Mouse (Mus musculus): ENCODE measurements at regions not wholly inside any gene's neighbourhood (a gene's known extent, or its start where the extent isn't known, plus 50 kb on each side); places are given as distances from the start of the nearest gene placed in this dataset.
"Not testable (repeated sequence)": the region's sequence is repeated elsewhere in the genome, so short reads cannot be mapped to it uniquely, and the experiment has no call there.

DNA sequence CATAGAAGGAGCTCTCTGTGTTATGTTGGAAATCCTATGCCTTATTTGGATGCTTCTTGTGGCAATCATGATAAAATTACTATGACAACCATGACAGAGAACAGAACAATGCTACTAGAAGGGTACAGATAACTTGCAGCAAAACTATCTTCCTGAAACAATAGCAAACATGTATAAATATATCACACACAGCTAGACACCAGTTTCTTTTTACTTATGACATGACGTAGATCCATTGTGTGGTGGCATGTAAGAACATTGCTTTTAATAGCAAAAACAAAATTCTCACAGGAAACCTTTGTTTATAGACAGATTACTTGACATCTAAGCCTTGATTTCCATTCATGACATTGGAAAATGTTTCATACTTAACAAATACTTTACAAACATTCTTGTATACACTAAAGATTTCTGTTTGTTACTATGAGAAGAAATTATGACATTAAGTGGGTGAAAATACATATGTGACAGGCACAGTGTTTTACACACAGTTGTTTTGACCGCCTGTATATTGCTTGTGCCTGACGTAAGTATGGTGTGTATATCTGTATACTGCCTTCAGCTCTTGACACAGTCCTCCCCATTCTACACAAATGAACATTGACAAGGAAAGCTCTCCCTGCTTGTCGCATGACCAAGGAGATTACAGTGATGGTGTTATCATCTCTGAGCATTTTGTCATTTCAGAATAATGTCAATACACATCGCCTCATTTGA is 113.6 kb upstream of the Emcn start:
- DNase-seq = no peak

DNA sequence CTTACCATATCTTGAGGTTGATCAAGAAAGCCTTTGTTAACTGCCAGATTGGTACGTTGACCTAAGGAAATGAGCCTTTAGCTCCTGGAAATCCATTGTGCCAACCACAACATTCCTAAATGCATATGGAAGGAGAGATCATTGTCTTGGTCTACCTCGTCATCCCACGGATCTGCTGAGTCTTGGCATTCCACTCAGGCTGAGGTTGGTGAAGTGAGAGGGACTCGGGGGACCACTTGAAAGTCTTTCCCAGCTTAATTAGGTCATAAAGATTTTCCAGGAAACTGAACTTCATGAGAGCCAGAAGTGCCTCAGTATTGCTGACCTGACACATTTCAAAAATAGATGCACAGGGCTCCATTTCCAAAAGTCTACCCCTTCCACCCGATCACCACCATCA is 112.5 kb upstream of the Emcn start:
- no peak for DNase-seq

DNA sequence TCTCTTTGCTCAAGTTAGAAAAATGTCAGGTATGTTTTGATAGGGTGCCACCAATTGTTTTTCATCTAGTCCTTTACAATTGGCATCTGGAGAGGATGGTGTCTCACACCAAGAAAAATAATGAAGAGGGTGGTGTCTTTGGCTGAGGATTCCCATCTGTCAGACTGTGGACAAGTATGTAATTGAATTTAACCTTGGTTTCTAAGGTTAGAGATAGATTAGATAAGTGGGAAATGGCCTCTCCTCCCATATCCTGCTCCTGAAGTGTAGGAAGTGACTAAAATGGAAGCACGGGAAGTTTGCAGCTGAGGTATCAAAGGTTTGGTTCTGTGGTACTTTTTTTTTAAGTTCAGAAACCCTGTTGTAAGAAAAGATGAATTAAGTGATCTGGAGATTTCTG is 98.0 kb upstream of the Emcn start:
- DNase-seq = no peak

DNA sequence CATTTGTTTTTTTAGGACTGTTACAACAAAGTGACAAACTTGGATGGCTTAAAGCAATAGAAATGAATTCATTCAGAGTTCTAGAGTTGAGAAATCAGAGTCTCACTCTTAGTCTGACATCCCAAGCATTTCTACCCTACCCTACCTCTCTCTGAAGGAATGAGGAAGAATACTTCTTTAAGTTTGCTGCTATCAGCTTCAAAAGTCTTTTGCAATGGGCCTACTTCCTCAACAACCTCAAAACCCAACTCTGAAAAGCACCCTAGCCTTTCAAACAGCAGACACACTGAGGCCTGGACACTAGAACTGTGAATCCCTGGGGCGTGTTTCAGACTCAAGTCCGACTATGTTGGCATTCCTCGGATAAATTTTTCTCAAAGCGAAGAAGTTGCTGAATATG is 77.0 kb upstream of the Emcn start:
- no peak for DNase-seq

DNA sequence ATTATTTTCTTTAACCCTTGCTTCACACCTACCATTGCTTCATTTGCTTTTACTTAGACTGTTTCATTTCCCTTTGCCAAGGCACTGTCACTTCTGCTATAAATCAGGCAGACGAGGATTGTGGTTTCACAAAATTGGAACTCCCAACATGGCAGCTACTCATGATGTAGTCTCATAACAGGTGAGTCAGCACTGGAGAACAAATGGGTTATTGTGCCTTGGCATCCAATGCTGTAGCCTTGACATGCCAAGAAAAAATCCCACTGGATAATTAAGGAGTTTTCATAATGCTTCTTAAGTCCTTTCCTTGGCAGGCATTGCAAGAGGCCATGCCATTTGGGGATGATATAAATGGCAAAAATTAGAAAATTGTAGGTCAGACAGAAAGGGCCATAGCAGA is 73.1 kb upstream of the Emcn start:
- no peak for DNase-seq

DNA sequence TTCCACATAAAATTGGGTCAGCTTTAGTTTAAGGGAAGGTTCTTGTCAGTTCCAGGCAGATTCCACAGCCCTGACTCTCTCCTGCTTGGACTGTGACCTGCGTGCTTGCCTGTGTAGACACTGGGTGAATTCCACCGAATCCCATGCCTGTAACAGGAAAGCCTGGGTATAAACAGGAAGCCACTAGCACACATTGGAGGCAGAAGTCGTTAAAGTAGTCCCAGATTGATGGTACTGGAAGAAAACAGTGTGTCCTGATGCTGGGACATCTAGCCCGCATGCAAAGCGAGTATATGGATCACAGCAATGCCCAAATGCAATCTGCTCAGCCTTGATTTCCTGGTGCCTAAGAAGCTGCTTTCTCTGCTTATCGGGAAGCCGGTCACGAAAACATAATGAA is 65.4 kb upstream of the Emcn start:
- DNase-seq = no peak

DNA sequence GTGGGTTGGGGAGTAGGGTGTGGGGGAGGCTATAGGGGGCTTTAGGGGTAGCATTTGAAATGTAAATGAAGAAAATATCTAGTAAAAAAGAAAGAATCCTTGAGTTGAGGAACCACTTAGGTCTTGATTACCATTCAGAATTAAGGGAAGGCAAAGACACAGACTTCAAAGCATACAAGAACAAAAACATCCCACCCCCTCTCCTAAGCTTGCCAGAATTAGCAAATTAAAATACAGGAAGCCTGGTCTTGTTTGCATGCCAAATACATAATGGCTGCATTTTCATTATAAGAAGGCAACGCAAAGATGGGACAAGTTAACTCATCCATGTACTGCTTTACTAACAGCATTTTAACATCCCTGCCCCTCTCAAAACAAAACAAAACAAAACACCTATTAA is 61.6 kb upstream of the Emcn start:
- DNase-seq = no peak

DNA sequence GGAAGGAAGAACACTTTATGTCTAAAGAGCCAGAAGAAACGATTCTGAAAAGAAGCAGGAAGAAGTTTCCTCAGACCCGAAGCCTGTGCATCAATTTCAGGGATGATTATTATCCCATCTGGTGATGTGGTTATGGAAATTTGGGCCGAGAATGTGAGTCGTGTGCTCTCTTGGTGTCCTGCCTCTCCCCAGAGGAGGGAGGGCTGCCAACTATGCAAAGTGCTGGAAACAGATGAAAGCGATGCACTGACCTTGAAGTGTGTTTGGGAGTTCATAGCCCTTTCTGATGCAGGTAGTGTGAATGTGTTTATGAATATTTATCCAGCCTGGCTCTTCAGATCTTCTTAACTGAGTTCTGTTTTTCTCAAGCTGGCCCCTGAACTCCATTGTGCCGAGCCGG is 59.8 kb upstream of the Emcn start:
- DNase-seq = no peak

DNA sequence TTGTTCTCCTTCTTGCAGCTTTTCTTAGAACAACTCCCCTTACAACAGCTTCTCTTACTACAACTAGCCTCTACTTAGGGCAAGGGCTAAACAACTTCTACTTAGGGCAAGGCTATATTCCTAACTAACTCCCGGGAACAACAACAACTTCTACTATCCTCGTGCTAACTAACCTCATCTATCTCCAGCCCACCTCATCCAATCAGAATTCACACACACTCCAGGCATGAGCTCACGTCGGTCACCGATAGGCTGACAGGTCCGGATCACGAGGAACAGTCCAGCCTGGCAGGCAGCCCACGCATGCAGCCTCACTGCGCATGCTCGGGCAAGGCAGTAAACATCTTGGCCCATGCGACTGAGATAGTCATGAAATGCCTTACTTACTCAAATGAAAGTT is 53.3 kb upstream of the Emcn start:
- not testable (repeated sequence) for DNase-seq

DNA sequence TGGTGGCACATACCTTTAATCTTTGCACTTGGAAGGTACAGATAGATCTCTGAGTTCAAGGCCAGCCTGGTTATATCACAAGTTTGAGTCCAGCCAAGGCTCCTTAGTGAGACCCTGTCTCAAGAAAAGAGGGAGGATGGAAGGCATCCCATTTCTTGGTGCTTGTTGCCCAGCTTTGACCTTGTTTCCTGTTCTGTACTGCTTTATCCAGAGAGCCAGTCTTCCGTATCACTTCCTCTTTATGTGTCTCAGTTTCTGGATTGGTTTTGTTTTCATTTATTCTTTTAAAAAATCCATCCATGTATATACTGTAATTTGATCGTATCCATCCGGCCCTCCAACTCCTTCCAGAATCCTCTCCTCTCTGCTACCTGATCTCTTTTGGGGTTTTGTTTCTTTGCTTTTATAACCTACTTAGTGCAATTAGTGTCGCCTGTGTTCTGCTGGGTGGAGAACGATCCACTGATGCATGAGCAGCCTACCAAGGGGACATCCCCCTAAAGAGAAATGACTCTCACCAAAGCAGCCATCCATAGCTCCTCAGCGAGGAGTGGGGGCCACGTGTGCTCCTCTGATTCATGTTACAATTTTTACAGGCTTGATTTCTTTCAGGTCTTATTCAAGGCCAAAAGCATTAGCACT is 52.4 kb upstream of the Emcn start:
- DNase-seq = no peak

DNA sequence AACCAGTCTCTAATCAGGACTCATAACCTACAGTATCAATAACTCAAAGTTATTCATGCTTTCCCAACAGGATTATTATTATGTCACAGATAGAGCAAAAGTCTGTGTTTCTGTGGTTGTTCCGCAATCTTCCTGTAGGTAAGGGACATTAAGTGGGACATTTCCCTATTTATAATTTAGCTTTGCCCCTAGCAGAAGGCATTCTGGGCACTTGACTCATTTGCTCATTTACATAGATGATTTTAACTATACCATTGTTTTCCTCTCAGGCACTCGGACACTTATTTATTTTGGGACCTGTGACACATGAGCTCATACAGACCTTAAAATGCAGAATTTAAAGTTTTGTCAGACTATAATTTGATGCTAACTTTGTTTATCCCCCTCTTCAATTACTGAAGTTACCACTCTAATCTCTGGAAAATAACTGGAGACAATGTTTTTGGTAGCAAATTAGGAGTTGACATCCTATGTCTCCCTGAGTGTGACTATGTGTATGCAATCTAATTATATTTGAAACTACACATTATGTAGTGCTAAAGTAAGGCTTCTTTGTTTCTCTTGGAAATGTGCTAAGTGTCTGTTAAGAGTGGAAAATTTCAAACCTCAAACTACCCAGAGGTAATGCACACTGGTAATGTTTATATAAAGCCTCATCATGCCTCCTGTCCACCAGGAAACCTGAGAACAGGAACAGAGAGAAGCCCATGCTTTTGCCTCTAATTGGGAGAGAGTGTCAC is 51.8 kb upstream of the Emcn start:
- no peak for DNase-seq

DNA sequence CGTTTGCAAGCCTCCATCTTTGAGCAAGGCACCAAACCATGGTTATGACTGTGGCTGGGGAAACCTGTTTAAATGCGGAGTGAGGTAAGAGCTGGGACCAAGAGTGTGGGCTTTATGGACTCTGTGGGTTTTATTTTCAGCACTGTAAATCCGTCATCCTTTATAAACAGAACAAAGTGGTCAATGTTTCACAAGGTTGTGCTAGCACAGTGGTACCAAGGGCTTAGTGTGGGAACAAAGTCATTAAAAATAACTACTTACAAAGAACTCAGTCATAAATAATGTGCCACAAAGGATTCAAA is 51.2 kb upstream of the Emcn start:
- DNase-seq = no peak
